Mouse (Mus musculus): Measurements from ENCODE around the gene Bcl9. TPM values are rescaled to one million over a fixed set of nuclear protein-coding genes. Genes with fewer than 3 reads are reported as not detected.

Gene Bcl9
- polyA plus RNA-seq, 2 experiments: 47.6 to 54.3 TPM

DNA sequence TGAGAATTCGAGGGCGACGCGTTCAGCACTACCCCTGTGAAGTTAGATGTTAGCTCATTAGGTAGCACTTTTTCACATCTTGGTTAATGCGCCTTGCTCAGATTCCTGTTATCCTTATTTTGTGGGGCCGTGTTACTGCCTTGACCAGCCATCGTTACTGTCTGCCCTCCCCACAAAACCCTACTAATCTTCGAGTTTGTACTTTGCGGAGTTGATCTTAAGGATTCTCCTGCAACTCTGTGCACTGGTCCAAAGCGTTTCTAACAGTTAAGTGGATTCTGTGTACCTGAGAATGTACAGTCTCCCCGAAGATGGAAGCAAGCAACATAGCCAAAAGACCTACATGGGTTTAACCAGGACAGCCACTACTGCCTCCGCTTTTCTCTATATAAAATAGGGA is 69.3 kb downstream of the Bcl9 start:
- TF ChIP-seq POLR2A (IDR thresholded peaks at IDR 0.05; ENCODE audit: borderline replicate concordance, extremely low read depth, insufficient read depth, insufficient read length): no peak
- no peaks in the 10 kb centered on the region for H3K27me3 ChIP-seq (ENCODE audit: control insufficient read depth, insufficient read depth, low read length)
- H3K9me3 ChIP-seq (ENCODE audit: control insufficient read depth, low read length): no peaks in the 10 kb centered on the region
- peak overlapping the region; percentile 93 for H3K4me2 ChIP-seq (replicated peaks; ENCODE audit: low read depth, low read length, severe bottlenecking)
- H3K4me1 ChIP-seq (ENCODE audit: control insufficient read depth, insufficient read depth, low read length): peaks cover 21% of the 10 kb centered on the region; the same call in 1 of the 2 replicates
- H3K9ac ChIP-seq (ENCODE audit: low read depth, low read length, severe bottlenecking): peak overlapping the region; percentile 95
- H3K4me3 ChIP-seq (replicated peaks; ENCODE audit: low read length): peak overlapping the region; percentile 87
- no peak for ATAC-seq (ENCODE audit: low FRiP score, low read depth)
- H3K36me3 ChIP-seq (ENCODE audit: control insufficient read depth, insufficient read depth, low read length): peaks cover 6% of the 10 kb centered on the region; the same call in 1 of the 2 replicates
- 8% methylated on average over 12 of the region's 12 CpGs for WGBS
- H3K27ac ChIP-seq (replicated peaks; ENCODE audit: low read depth, low read length): peak overlapping the region; percentile 91
- no peak for DNase-seq (ENCODE audit: low spot score)

DNA sequence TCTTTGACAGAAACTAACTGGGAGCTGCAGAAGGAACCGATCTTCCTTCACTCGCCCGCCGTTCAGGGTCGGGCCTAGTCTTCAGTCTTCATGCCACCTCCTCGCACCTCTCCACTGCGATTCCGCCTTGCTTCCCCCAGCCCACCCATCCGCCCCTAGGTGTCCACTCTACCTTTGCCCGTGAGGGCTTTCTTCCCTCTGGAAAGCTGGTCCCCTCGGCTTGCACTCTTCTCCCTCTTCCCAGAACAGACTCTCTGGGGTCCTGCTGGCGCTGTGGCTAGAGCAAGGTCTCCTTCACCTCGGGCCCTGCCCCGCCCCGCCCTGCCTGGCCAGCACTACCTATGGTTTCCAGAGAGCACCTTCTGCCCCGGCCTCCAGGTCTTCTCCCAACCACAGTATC is 69.7 kb downstream of the Bcl9 start:
- no peak; the same call in 1 of the 2 replicates for TF ChIP-seq POLR2A (IDR thresholded peaks at IDR 0.05; ENCODE audit: borderline replicate concordance, extremely low read depth, insufficient read depth, insufficient read length)
- peak overlapping the region; percentile 93 for H3K4me2 ChIP-seq (replicated peaks; ENCODE audit: low read depth, low read length, severe bottlenecking)
- peak overlapping the region; percentile 91 for H3K27ac ChIP-seq (replicated peaks; ENCODE audit: low read depth, low read length)
- DNase-seq (ENCODE audit: low spot score) (no peak), ATAC-seq (ENCODE audit: low FRiP score, low read depth) (peak; percentile 3; the same call in 1 of the 2 replicates)
- H3K9me3 ChIP-seq (ENCODE audit: control insufficient read depth, low read length): no peaks in the 10 kb centered on the region
- H3K4me1 ChIP-seq (ENCODE audit: control insufficient read depth, insufficient read depth, low read length): peaks cover 21% of the 10 kb centered on the region; the same call in 1 of the 2 replicates
- 2% methylated on average over 16 of the region's 16 CpGs for WGBS
- H3K4me3 ChIP-seq (replicated peaks; ENCODE audit: low read length): peak overlapping the region; percentile 87
- H3K9ac ChIP-seq (ENCODE audit: low read depth, low read length, severe bottlenecking): peak overlapping the region; percentile 95
- peaks cover 10% of the 10 kb centered on the region for H3K36me3 ChIP-seq (ENCODE audit: control insufficient read depth, insufficient read depth, low read length)
- no peaks in the 10 kb centered on the region for H3K27me3 ChIP-seq (ENCODE audit: control insufficient read depth, insufficient read depth, low read length)

GRCm38 (mm10) chr3:97227259-97228005 is 70.3 kb downstream of the Bcl9 start:
- ATAC-seq (ENCODE audit: low FRiP score, low read depth): peak; percentile 92
- 3% methylated on average over 14 of the region's 79 CpGs for WGBS
- peak; percentile 94 for DNase-seq (ENCODE audit: low spot score)
- Histone ChIP-seq H3K4me1 (ENCODE audit: control insufficient read depth, insufficient read depth, low read length) (peaks cover 21% of the 10 kb centered on the region; the same call in 1 of the 2 replicates), H3K27ac (replicated peaks; ENCODE audit: low read depth, low read length) (peak overlapping the region; percentile 91), H3K36me3 (ENCODE audit: control insufficient read depth, insufficient read depth, low read length) (peaks cover 16% of the 10 kb centered on the region), H3K4me3 (replicated peaks; ENCODE audit: low read length) (peak overlapping the region; percentile 87), H3K9me3 (ENCODE audit: control insufficient read depth, low read length) (no peaks in the 10 kb centered on the region), H3K4me2 (replicated peaks; ENCODE audit: low read depth, low read length, severe bottlenecking) (peak overlapping the region; percentile 93), H3K9ac (ENCODE audit: low read depth, low read length, severe bottlenecking) (peak overlapping the region; percentile 95), H3K27me3 (ENCODE audit: control insufficient read depth, insufficient read depth, low read length) (no peaks in the 10 kb centered on the region)
- peak; percentile 42; the same call in 1 of the 2 replicates for TF ChIP-seq POLR2A (IDR thresholded peaks at IDR 0.05; ENCODE audit: borderline replicate concordance, extremely low read depth, insufficient read depth, insufficient read length)

DNA sequence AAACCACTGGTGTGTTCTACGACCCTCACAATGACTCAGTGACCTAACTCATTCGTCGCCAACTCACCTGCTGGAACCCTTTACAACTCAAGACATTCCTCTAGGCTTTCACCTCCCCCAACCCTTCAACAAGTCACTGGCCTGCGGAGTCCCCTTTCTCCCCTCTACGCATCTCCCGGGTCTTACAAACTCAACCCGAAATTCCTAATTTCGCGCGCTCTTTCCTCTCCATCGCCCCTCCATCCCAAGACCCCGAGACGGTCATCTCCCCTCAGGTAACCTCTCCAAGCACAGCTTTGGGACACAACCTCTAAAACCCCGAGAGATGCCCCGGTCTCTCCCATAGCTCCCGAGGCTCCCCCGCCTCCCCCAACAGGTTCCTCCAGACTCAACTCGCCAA is 71.0 kb downstream of the Bcl9 start:
- Histone ChIP-seq H3K4me1 (ENCODE audit: control insufficient read depth, insufficient read depth, low read length) (peaks cover 21% of the 10 kb centered on the region; the same call in 1 of the 2 replicates), H3K27me3 (ENCODE audit: control insufficient read depth, insufficient read depth, low read length) (no peaks in the 10 kb centered on the region), H3K4me3 (replicated peaks; ENCODE audit: low read length) (peak overlapping the region; percentile 87), H3K9me3 (ENCODE audit: control insufficient read depth, low read length) (no peaks in the 10 kb centered on the region), H3K36me3 (ENCODE audit: control insufficient read depth, insufficient read depth, low read length) (peaks cover 23% of the 10 kb centered on the region), H3K9ac (ENCODE audit: low read depth, low read length, severe bottlenecking) (peak overlapping the region; percentile 95), H3K27ac (replicated peaks; ENCODE audit: low read depth, low read length) (peak overlapping the region; percentile 91), H3K4me2 (replicated peaks; ENCODE audit: low read depth, low read length, severe bottlenecking) (peak overlapping the region; percentile 69)
- DNase-seq (ENCODE audit: low spot score): no peak
- under 1% methylated on average over 17 of the region's 18 CpGs for WGBS
- TF ChIP-seq POLR2A (IDR thresholded peaks at IDR 0.05; ENCODE audit: borderline replicate concordance, extremely low read depth, insufficient read depth, insufficient read length): no peak
- ATAC-seq (ENCODE audit: low FRiP score, low read depth): no peak

- Histone ChIP-seq H3K9ac (ENCODE audit: low read depth, low read length, severe bottlenecking) (no peak overlapping the region), H3K36me3 (ENCODE audit: control insufficient read depth, insufficient read depth, low read length) (peaks cover 38% of the 10 kb centered on the region), H3K4me1 (ENCODE audit: control insufficient read depth, insufficient read depth, low read length) (peaks cover 21% of the 10 kb centered on the region; the same call in 1 of the 2 replicates), H3K27me3 (ENCODE audit: control insufficient read depth, insufficient read depth, low read length) (no peaks in the 10 kb centered on the region), H3K4me2 (replicated peaks; ENCODE audit: low read depth, low read length, severe bottlenecking) (peak overlapping the region; percentile 11; the same call in 1 of the 2 replicates), H3K27ac (replicated peaks; ENCODE audit: low read depth, low read length) (no peak overlapping the region), H3K9me3 (ENCODE audit: control insufficient read depth, low read length) (no peaks in the 10 kb centered on the region), H3K4me3 (replicated peaks; ENCODE audit: low read length) (no peak overlapping the region)
- TF ChIP-seq POLR2A (IDR thresholded peaks at IDR 0.05; ENCODE audit: borderline replicate concordance, extremely low read depth, insufficient read depth, insufficient read length): no peak
- DNase-seq (ENCODE audit: low spot score) (no peak), ATAC-seq (ENCODE audit: low FRiP score, low read depth) (no peak)
- 75% methylated on average over 5 of the region's 5 CpGs for WGBS
Measured at GRCm38 (mm10) chr3:97225231-97225630, 72.5 kb downstream of the Bcl9 start.

Data from limb, embryonic 14.5 days (tissue).